Mouse (Mus musculus): Measurements from ENCODE around the gene Aak1. TPM values are rescaled to one million over a fixed set of nuclear protein-coding genes. Genes with fewer than 3 reads are reported as not detected.

Gene Aak1
- total RNA-seq, 2 experiments from 2014 or later, result 406 to 417 TPM

DNA sequence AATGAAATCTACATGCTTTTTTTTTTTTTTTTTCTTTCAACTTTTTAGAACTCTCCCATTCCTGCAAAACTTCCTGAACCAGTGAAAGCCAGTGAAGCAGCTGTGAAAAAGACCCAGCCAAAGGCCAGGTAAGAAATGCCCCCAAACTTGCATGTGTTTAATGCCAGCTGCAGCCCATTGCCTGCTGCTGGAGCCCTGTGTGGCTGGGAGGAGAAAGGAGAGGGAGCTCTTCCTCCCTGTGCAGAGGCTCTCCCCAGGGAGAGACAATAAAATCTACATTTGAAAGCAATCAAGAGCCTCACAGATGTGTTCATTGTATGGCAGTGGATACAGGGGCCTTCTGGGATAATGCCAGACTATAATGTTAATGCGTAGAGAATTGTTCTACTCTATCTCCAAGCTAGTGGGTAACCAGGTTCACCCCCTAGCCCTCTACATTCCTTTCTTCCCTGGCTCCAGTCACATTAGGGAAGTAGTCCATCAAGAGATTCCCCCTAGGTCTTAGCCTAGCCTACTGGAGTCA is 101.5 kb downstream of the Aak1 start:
- no peak for DNase-seq (ENCODE audit: low spot score in 2 of 2)

DNA sequence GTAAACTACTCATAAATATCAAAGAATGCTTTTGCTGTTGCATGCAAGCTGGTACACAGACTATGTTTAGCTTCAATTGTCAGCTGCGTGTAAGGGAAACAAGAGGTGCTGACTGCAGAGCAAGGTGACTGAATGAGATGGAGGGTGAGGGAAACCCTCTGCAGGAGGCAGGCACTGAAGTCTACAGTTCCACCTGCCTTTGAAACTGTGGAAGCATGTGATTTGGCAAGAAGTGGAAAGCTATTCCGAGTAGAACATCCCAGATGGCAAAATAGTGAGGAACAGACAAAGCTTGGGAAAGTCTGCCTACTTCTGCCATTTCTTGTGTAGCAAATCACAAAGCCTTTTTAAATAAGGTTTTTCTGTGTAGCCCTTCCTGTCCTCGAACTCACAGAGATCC is 106.4 kb downstream of the Aak1 start:
- DNase-seq (ENCODE audit: low spot score in 2 of 2), result peak in 1 of 2 experiments; percentile 34

DNA sequence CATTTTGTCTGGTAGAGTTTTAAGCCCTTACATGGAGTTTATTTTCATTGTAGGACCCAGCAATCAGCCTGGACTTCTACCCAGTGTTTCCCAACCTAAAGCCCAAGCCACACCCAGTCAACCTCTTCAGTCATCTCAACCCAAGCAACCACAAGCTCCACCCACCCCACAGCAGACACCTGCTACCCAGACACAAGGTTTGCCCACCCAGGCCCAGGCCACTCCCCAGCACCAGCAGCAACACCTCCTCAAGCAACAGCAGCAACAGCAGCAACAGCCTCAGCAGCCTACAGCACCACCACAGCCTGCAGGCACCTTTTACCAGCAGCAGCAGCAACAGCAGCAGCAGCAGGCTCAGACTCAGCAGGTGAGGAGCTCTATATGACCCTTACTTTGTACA is 106.9 kb downstream of the Aak1 start:
- DNase-seq (ENCODE audit: low spot score in 2 of 2), result no peak

DNA sequence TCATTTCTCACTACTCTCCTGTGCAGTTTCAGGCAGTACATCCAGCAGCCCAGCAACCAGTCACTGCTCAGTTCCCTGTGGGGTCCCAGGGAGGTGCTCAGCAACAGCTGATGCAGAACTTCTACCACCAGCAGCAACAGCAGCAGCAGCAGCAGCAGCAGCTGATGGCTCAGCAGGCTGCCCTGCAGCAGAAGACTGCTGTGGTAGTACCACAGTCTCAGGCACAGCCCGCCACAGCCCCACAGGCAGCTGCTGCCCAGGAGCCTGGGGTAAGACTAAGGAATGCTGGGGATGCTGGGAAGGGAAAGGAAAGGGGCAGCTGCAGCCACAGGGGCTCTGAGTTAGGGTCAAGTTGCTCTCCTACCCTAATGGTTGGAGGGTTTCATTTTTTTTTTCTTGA is 109.7 kb downstream of the Aak1 start:
- DNase-seq (ENCODE audit: low spot score in 2 of 2), result no peak

DNA sequence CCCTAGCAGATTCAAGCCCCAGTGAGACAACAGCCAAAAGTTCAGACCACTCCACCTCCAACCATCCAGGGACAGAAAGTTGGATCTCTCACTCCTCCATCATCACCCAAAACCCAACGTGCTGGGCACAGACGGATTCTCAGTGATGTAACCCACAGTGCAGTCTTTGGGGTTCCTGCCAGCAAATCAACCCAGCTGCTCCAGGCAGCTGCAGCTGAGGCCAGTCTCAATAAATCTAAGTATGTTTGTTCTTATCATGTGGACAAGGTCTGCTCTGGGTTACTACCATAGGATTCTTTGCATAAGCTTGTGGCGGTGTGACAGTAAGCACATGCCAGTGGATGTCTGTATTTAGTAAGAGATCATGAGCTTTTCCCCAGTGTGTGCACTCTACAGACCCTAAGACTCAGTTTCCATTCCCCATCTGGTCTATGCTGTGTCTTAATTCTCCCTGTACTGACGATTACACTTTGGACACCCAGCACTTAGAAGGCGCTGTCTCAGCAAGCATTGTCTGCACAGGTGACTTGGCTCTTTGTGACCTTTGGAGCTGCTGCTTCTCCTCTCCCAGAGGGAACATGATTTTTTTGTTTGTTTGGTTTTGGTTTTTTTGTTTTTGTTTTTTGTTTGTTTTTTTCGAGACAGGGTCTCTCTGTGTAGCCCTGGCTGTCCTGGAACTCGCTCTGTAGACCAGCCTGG is 114.8 kb downstream of the Aak1 start:
- no peak for DNase-seq (ENCODE audit: low spot score in 2 of 2)

DNA sequence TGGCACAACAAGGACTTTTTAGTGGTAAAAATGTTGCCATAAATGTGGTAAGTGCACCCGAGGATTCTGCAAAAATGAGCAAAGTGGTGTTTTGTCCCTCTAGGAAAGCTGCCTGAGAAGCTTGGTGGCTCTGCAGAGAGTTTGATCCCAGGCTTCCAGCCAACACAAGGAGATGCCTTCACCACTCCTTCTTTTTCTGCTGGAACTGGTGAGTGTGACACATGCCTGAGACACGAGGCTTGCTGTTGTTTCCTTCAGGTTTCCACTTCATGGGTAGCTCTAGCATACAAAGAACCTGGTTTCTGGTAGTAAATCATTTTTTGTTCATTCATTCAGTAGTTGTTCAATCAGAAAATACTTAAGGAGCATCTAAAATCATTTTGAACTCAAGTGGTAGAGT is 117.8 kb downstream of the Aak1 start:
- peak in 1 of 2 experiments; percentile 22 for DNase-seq (ENCODE audit: low spot score in 2 of 2)

DNA sequence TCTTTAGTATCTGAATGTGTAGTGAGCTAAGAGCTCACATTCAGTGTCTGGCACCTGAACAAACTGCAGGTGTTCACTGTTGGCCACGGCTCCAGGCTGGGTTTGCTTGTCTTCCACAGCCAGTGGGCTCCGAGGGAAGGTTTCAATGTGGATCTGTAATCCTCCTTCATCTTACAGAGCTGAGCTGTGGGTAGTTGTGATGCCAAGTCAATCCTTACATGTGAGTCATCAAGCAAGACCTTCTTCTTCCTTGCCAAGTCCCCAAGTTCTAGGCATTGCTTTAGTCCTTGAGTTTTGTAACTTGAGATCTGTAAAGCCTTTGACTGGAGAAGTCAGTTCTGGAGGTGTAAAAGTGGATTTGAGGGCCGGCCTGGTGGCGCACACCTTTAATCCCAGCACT is 124.6 kb downstream of the Aak1 start:
- peak in 1 of 2 experiments; percentile 24 for DNase-seq (ENCODE audit: low spot score in 2 of 2)

DNA sequence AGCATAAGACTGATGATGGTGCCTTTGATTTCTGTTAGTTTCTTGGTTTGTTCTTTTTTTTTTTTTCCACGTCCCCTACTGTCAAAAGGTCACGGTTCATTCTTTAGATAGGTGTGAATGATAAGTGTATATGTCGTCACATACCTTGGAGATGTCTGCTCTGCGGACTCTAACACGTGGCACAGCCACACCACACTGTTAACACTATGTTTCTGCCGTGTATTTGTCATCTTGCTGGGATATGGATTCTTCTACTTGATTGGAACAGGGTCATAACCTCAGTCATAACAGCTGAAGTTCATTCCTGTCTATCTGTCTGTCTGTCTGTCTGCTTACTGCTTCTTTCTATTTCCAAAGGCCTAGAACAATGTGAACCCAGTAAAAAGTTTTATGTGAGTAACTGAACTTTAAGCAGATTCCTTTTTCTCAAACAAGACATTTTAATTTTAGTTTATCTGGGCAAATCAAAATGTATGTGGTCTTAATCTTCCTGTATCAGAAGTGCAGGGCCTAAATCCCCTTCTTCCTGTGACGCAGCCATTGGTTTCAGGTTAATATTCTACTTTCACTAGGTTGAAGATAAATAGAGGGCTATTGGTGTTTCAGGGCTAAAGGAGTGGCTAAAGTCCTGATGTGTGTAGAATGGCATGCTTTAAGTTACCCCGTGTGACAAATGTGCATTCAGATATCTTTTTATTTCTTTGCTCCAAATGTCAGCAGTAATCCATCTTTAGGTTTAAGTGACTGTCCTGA is 129.0 kb downstream of the Aak1 start:
- DNase-seq (ENCODE audit: low spot score in 2 of 2), result no peak

DNA sequence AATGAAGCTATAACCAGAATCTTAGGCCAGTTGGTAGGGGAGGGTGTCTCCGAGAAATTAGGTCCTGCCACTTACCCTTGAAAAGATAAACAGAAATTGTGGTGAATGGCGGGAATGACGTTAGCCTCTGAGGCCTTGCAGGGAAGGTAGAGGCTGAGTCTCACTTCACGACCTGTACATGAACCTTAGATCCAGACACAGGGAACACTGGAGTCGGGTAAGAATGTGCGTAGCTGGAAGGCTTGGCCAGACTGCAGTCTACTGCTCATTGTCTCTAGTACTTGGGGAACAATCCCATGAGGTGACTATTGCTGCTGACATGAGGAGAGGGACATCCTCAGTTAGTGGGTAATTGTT is 129.6 kb downstream of the Aak1 start:
- no peak for DNase-seq (ENCODE audit: low spot score in 2 of 2)

DNA sequence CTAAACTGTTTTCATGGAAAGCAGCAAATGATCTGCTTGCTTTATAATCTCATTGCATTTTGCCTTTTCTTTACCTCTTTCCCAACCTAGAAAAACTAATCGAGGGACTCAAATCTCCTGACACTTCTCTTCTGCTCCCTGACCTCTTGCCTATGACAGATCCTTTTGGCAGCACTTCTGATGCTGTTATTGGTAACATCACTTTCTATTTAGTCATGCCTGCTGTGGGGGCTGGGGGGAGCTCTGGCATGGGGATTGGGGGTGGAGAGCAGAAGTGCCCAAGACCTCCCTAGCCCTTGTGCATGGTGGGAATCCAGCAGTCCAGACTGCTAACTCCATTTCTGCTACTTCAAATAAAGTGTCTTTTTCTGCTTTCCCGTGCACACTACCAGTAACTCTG is 131.9 kb downstream of the Aak1 start:
- DNase-seq (ENCODE audit: low spot score in 2 of 2), result no peak

DNA sequence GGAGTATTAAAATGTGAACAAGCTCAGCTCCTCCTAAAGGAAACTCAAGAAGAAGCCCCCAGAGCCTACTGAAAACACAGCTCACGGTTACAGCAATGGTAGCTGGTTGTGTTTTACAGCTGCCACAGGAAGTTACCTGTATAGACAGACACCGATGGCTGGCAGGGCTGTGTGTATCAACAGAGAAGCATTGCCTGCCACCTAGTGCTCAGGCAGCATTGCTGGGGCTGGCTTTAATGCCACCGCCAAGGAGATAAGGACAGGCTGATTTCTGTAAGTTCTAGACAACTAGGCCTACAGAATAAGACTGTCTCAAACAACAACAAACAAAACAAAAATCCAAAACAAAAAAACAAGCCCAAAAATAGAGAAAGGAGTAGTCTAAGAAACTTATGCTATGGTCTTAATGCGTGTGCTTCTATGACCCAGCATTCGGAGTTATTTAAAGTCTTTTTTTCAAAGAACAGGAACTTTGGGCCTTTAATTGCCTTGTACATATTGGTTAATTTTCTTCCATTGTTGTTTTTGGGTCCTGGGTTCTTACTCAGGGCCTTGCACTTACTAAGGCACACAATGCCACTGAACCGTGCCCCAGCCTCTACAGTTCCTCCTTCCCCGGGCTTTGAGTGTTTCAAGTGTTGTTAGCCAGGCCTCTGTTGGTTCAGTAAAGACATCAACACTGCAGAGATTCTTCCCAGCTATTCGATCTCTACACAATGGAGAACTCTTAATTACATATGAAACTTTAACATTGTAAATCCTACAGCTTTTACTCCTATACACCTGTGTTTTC is 136.2 kb downstream of the Aak1 start:
- no peak for DNase-seq (ENCODE audit: low spot score in 2 of 2)

DNA sequence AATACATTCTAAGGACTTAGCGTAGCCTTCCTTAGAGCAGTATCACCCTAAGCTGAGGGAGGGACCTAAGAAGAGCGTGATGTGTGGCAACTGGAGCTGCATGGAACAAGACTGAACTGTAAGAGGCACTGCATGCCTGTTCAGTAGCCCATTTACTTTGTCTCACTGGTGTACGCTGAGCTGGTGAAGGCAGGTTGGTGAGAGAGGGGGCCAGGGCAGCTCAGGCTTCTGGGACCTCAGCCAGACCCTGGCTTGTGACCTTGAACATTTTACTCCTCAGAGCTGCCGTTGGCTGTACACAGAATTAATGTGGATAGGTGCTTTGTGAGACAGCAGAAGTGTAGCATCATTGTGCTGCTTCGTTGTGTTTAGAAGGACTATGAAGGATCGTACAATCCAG is 140.3 kb downstream of the Aak1 start:
- no peak for DNase-seq (ENCODE audit: low spot score in 2 of 2)

DNA sequence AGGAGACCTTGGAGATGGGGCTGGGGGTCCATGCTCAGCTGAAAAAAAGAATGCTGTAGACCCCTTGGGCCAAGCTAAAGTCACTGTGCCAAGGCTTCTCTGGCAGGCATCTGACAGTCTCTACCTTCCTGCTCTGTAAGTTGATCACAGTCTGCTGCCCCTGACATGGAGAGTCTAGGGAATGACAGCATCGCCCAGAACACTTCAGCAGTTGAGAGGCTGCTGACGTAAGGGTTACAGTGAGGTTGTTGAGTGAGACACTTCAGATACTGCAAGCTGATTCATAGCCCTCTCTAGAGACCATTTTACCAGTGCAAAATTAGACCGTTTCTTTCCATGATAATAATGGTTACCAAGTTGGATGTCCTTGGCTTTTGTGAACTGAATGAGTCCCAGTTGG is 141.7 kb downstream of the Aak1 start:
- no peak for DNase-seq (ENCODE audit: low spot score in 2 of 2)

DNA sequence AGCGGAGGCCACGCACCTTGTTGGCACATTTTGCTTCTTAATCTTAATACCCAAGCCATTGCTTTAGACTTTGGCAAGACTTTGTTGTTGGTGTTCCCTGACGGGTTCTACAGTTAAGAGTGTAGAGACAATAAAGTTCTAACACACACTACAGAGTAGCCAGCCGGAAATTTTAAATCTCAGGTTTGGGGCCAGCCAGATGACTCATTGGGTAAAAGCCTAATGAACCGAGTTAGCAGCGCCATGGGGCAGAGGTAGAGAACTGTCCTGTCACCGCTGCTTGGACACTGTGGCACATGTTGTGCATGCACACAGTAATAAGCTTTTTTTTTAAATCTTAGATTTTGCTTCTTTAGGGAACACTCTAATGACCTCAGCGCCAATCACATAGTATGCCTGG is 143.0 kb downstream of the Aak1 start:
- no peak for DNase-seq (ENCODE audit: low spot score in 2 of 2)

DNA sequence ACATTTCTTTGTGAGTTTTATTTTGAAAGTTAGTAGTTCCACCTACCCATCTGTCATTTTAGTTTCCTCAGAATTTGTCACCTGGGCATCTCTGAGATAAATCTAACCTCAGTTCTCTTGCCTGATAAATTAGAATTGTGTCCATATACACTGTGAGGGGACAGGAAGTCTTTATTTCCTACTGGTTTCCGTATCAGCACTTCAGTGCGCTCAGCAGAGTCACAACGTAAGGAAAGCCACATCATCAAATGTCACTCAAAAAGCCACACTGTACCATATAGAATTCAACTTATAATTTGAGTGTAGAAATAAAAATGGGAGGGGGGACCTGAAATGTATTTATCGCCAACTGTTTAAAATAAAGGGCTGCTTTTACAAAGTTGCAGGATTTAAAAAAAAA is 144.9 kb downstream of the Aak1 start:
- no peak for DNase-seq (ENCODE audit: low spot score in 2 of 2)

DNA sequence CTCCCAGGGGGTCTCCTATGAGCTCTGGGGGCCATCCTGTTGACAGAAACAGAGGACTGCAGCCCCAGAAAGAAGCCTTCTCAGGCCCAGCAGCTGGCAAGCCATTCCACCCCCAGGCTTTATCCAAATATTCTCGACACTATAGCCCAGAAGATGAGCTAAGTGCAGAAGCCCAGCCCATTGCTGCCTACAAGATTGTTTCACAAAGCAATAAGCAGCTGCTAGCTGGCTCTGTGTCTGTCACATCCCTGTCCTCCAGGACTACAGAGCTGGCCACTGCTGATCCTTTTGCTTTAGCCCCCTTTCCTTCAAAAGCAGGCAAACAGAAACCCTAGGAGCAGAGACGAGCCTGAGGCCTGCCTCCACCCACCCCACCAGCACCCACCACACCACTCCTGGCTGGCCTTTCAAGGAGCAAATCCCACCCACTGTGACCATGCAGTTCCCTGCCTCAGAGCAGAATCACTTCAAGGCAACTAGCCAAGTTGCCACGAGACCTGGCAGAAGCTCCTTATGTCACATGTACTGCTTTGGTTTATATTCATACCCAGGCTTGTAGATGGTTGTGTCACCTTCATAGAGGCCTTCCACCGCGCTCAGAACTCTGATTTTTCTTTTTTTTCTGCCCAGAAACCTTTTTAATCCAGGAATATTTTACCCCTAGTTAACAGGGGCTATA is 147.5 kb downstream of the Aak1 start:
- peak in 1 of 2 experiments; percentile 53 for DNase-seq (ENCODE audit: low spot score in 2 of 2)

DNA sequence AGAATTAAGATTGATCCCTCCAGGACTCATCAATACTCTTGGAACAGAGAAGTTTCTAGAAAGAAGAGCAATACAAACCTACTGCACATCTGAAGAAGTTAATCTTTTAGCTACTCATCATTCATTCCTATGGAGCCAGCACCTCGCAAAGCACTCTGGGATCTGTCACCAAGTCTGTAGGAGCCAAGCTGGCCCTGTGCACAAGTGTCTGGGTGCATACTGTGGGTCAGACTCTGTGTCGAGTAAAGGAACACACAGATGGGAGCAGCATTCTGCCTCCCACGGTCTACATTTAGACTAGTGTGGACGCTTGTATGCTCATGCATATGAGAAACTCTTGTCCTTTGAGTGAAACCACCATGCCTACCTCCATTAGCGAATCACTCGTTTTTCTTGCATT is 148.0 kb downstream of the Aak1 start:
- no peak for DNase-seq (ENCODE audit: low spot score in 2 of 2)

DNA sequence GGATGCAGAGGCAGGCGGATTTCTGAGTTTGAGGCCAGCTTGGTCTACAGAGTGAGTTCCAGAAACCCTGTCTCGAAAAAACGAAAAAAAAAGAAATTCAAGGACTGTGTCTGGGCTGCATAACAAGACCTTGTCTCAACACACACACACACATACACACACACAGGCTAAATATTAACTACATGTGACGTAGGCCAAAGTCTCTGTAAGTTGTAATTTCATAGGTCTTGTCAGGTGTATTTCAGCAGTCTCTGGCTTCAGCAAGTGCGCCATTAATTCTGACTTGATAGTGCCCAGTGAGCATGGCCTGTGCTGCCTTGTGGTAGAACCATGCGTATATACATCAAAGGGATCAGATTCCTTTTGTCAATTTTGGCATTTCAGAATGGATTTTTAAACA is 152.7 kb downstream of the Aak1 start:
- DNase-seq (ENCODE audit: low spot score in 2 of 2), result no peak

DNA sequence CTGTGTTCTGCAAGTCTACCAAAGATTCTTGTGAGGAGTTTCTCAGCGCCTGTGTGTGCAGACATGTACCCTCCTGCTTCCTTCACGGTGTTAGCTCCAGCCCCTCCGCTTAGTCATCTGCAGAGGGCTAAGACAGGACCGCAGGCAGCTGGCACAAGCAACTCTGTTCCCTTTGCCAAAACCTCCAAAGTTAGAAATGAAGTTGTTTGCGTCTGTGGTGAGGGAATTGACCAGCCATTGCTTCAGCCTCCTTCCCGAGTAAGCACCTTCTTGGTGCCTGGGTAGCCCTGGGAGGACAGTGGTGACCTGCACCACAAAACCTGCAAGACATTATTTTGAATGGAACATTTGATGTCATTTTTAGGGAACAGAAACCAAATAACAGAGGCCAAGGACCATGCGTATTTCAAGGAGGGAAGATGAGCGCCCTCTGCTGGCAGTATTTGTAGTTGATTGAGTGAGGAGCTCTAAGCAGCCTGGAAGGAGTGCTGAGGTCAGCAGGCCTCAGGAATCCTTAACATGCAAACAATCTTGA is 153.3 kb downstream of the Aak1 start:
- peak; percentile 84 to 87 for DNase-seq (ENCODE audit: low spot score in 2 of 2)

DNA sequence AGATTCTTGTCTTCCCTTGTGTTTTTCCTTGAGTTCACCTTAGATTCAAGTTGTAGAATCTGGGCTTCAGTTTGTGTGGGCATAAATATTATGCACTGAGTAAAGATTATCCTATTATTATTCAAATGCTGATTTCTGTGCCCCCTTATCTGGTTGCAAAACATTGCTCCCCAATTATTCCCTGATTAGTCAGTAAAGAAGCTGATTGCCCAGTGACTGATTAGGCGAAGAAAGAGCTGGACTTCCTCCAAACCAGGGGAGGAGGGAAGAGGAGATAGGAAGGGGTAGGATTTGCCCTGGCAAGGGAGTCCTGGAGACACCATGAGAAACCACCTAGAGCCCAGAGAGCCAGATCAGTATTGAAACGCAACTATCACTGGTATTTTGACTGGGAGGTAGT is 154.8 kb downstream of the Aak1 start:
- DNase-seq (ENCODE audit: low spot score in 2 of 2), result no peak

DNA sequence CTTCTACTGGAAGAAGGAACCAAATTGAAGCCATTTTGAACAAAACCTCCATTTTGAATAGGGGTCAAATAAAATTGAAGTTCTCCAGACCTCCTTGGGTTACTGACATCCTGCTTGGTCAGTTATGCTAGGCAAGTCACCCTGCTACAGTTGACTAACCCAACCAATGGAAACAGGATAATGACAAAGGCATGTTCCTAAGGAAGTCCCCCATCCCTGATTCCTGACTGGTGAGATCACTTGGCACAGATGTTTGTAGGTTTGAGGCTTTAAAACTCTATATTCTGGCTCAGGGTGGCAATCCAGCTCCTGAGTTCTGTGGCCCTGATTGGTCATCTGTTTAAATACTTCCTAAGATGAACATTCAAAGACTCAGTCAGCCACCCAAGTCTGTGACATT is 156.3 kb downstream of the Aak1 start:
- no peak for DNase-seq (ENCODE audit: low spot score in 2 of 2)
